Mouse (Mus musculus): ENCODE measurements around the gene Micu1.

The Micu1 gene

GRCm38 (mm10) chr10:59902606-59902990, 200.3 kb downstream of the Micu1 start:
- DNase-seq (ENCODE audit: low read depth), result no peak

- peak; percentile 47 for DNase-seq (ENCODE audit: low read depth)
These were observed 200.9 kb downstream of the Micu1 start for GRCm38 (mm10) chr10:59903170-59903569.

- DNase-seq (ENCODE audit: low read depth), result no peak
These were observed 204.9 kb downstream of the Micu1 start for GRCm38 (mm10) chr10:59907080-59907609.

GRCm38 (mm10) chr10:59907695-59908299, 205.5 kb downstream of the Micu1 start:
- peak; percentile 94 for DNase-seq (ENCODE audit: low read depth)

- DNase-seq (ENCODE audit: low read depth), result peak; percentile 66
These were observed 206.6 kb downstream of the Micu1 start for GRCm38 (mm10) chr10:59908776-59909315.

- DNase-seq (ENCODE audit: low read depth), result peak; percentile 99
These were observed 207.1 kb downstream of the Micu1 start for GRCm38 (mm10) chr10:59909357-59909847.

GRCm38 (mm10) chr10:59911091-59911490, 208.8 kb downstream of the Micu1 start:
- DNase-seq (ENCODE audit: low read depth), result no peak

- no peak for DNase-seq (ENCODE audit: low read depth)
These were observed 209.4 kb downstream of the Micu1 start for GRCm38 (mm10) chr10:59911561-59912198.

Data from NIH3T3 (cell line).